Mouse (Mus musculus) heart, embryonic 14.5 days (tissue): ENCODE data around the gene Zfp108. TPM values are rescaled to one million over a fixed set of nuclear protein-coding genes. Genes with fewer than 3 reads are reported as not detected.

Experiments used
- polyA plus RNA-seq: library from polyadenylated mRNA; unstranded; fragments of >200 nt; fragmentation: Nextera tagmentation; extraction: Ambion mirVana; gene quantifications from 2 replicates; pipeline ENCODE4 v1.2.1, GENCODE M21; 2014

Gene Zfp108
- polyA plus RNA-seq, 1 experiment from 2014 or later = 2.2 TPM

Other genes starting within 250 kb of the Zfp108 start
- not detected in 2 replicates for gene Vmn1r183, start 201.5 kb upstream of the Zfp108 start, polyA plus RNA-seq
- gene Zfp180, start 172.9 kb upstream of the Zfp108 start, polyA plus RNA-seq = 13.5 and 14.8 TPM in 2 replicates
- 5.3 and 5.6 TPM in 2 replicates for gene Zfp112, start 142.5 kb upstream of the Zfp108 start, polyA plus RNA-seq
- 8.7 and 9.3 TPM in 2 replicates for gene Zfp235, start 120.6 kb upstream of the Zfp108 start, polyA plus RNA-seq
- 3.2 and 3.3 TPM in 2 replicates for gene Zfp114, start 79.7 kb upstream of the Zfp108 start, polyA plus RNA-seq
- 6.6 and 7.1 TPM in 2 replicates for gene Zfp111, start 43.4 kb upstream of the Zfp108 start, polyA plus RNA-seq
- gene Zfp109, start 17.2 kb upstream of the Zfp108 start, polyA plus RNA-seq = 2.3 and 3.4 TPM in 2 replicates
- 5.0 and 6.5 TPM in 2 replicates for gene Zfp93, start 15.6 kb downstream of the Zfp108 start, polyA plus RNA-seq
- gene Zfp61, start 46.4 kb downstream of the Zfp108 start, polyA plus RNA-seq = 12.9 and 15.9 TPM in 2 replicates
- 4.5 and 6.3 TPM in 2 replicates for gene Zfp94, start 61.9 kb downstream of the Zfp108 start, polyA plus RNA-seq
- not detected in 2 replicates for gene Tescl, start 79.1 kb downstream of the Zfp108 start, polyA plus RNA-seq
- gene Lypd5, start 94.4 kb downstream of the Zfp108 start, polyA plus RNA-seq = not detected in 2 replicates
- gene Kcnn4, start 115.5 kb downstream of the Zfp108 start, polyA plus RNA-seq = 1.4 and 1.8 TPM in 2 replicates
- gene Smg9, start 144.8 kb downstream of the Zfp108 start, polyA plus RNA-seq = 18.4 and 20.7 TPM in 2 replicates
- not detected in 2 replicates for gene Irgc1, start 197.5 kb downstream of the Zfp108 start, polyA plus RNA-seq
- 7.9 and 8.2 TPM in 2 replicates for gene Plaur, start 207.7 kb downstream of the Zfp108 start, polyA plus RNA-seq
- gene Cadm4, start 227.2 kb downstream of the Zfp108 start, polyA plus RNA-seq = 0.46 and 0.47 TPM in 2 replicates